Mouse (Mus musculus): ENCODE measurements around the gene Pde7b. TPM values are rescaled to one million over a fixed set of nuclear protein-coding genes. Genes with fewer than 3 reads are reported as not detected.

Gene Pde7b
- polyA plus RNA-seq, 1 experiment from 2014 or later = 1.3 TPM

- no peaks in the 10 kb centered on the region for H3K9me3 ChIP-seq (ENCODE audit: control insufficient read depth, low read length)
- no peak for DNase-seq (ENCODE audit: low spot score)
- no peaks in the 10 kb centered on the region for H3K27me3 ChIP-seq (replicated peaks; ENCODE audit: control insufficient read depth, insufficient read depth, low read length)
- 75% methylated on average over 3 of the region's 3 CpGs for WGBS
- no peaks in the 10 kb centered on the region for H3K36me3 ChIP-seq (ENCODE audit: control insufficient read depth, insufficient read depth, low read length)
- H3K4me1 ChIP-seq (replicated peaks; ENCODE audit: control insufficient read depth, insufficient read depth, low read length) = no peaks in the 10 kb centered on the region
- H3K4me2 ChIP-seq = no peak overlapping the region
- no peak overlapping the region for H3K9ac ChIP-seq (ENCODE audit: low read depth, low read length)
- H3K4me3 ChIP-seq (ENCODE audit: low read depth, low read length) = no peak overlapping the region
- no peak overlapping the region for H3K27ac ChIP-seq (ENCODE audit: low read depth, low read length)
- ATAC-seq (replicated peaks; ENCODE audit: low FRiP score) = no peak
Measured at GRCm38 (mm10) chr10:20459160-20459559, 265.7 kb downstream of the Pde7b start.

- no peak overlapping the region for H3K4me3 ChIP-seq (ENCODE audit: low read depth, low read length)
- no peaks in the 10 kb centered on the region for H3K9me3 ChIP-seq (ENCODE audit: control insufficient read depth, low read length)
- no peaks in the 10 kb centered on the region for H3K27me3 ChIP-seq (replicated peaks; ENCODE audit: control insufficient read depth, insufficient read depth, low read length)
- H3K9ac ChIP-seq (ENCODE audit: low read depth, low read length) = no peak overlapping the region
- ATAC-seq (replicated peaks; ENCODE audit: low FRiP score) (no peak), DNase-seq (ENCODE audit: low spot score) (no peak)
- H3K4me1 ChIP-seq (replicated peaks; ENCODE audit: control insufficient read depth, insufficient read depth, low read length) = no peaks in the 10 kb centered on the region
- no peaks in the 10 kb centered on the region for H3K36me3 ChIP-seq (ENCODE audit: control insufficient read depth, insufficient read depth, low read length)
- no peak overlapping the region for H3K27ac ChIP-seq (ENCODE audit: low read depth, low read length)
- H3K4me2 ChIP-seq = no peak overlapping the region
- 66% methylated on average over 6 of the region's 6 CpGs for WGBS
Measured at GRCm38 (mm10) chr10:20454387-20455065, 270.4 kb downstream of the Pde7b start.

GRCm38 (mm10) chr10:20437428-20437827 lies 287.4 kb downstream of the Pde7b start:
- H3K36me3 ChIP-seq (ENCODE audit: control insufficient read depth, insufficient read depth, low read length) = no peaks in the 10 kb centered on the region
- no peaks in the 10 kb centered on the region for H3K4me1 ChIP-seq (replicated peaks; ENCODE audit: control insufficient read depth, insufficient read depth, low read length)
- no peak for ATAC-seq (replicated peaks; ENCODE audit: low FRiP score)
- no peak overlapping the region for H3K4me2 ChIP-seq
- no peaks in the 10 kb centered on the region for H3K27me3 ChIP-seq (replicated peaks; ENCODE audit: control insufficient read depth, insufficient read depth, low read length)
- 67% methylated on average over 9 of the region's 9 CpGs for WGBS
- H3K27ac ChIP-seq (ENCODE audit: low read depth, low read length) = no peak overlapping the region
- DNase-seq (ENCODE audit: low spot score) = no peak
- no peak overlapping the region for H3K9ac ChIP-seq (ENCODE audit: low read depth, low read length)
- H3K9me3 ChIP-seq (ENCODE audit: control insufficient read depth, low read length) = no peaks in the 10 kb centered on the region
- no peak overlapping the region for H3K4me3 ChIP-seq (ENCODE audit: low read depth, low read length)

GRCm38 (mm10) chr10:20437021-20437420 lies 287.9 kb downstream of the Pde7b start:
- no peaks in the 10 kb centered on the region for H3K27me3 ChIP-seq (replicated peaks; ENCODE audit: control insufficient read depth, insufficient read depth, low read length)
- ATAC-seq (replicated peaks; ENCODE audit: low FRiP score) (no peak), DNase-seq (ENCODE audit: low spot score) (no peak)
- H3K9ac ChIP-seq (ENCODE audit: low read depth, low read length) = no peak overlapping the region
- no peaks in the 10 kb centered on the region for H3K4me1 ChIP-seq (replicated peaks; ENCODE audit: control insufficient read depth, insufficient read depth, low read length)
- H3K4me3 ChIP-seq (ENCODE audit: low read depth, low read length) = no peak overlapping the region
- no peak overlapping the region for H3K4me2 ChIP-seq
- 80% methylated on average over 2 of the region's 2 CpGs for WGBS
- no peaks in the 10 kb centered on the region for H3K36me3 ChIP-seq (ENCODE audit: control insufficient read depth, insufficient read depth, low read length)
- no peaks in the 10 kb centered on the region for H3K9me3 ChIP-seq (ENCODE audit: control insufficient read depth, low read length)
- H3K27ac ChIP-seq (ENCODE audit: low read depth, low read length) = no peak overlapping the region

- no peak overlapping the region for H3K27ac ChIP-seq (ENCODE audit: low read depth, low read length)
- H3K4me1 ChIP-seq (replicated peaks; ENCODE audit: control insufficient read depth, insufficient read depth, low read length) = no peaks in the 10 kb centered on the region
- no peaks in the 10 kb centered on the region for H3K36me3 ChIP-seq (ENCODE audit: control insufficient read depth, insufficient read depth, low read length)
- DNase-seq (ENCODE audit: low spot score) (no peak), ATAC-seq (replicated peaks; ENCODE audit: low FRiP score) (no peak)
- H3K9ac ChIP-seq (ENCODE audit: low read depth, low read length) = no peak overlapping the region
- H3K27me3 ChIP-seq (replicated peaks; ENCODE audit: control insufficient read depth, insufficient read depth, low read length) = no peaks in the 10 kb centered on the region
- H3K9me3 ChIP-seq (ENCODE audit: control insufficient read depth, low read length) = no peaks in the 10 kb centered on the region
- H3K4me2 ChIP-seq = no peak overlapping the region
- H3K4me3 ChIP-seq (ENCODE audit: low read depth, low read length) = no peak overlapping the region
- 81% methylated on average over 7 of the region's 7 CpGs for WGBS
Measured at GRCm38 (mm10) chr10:20435913-20436312, 289.0 kb downstream of the Pde7b start.

GRCm38 (mm10) chr10:20431336-20431735 lies 293.5 kb downstream of the Pde7b start:
- H3K4me2 ChIP-seq = no peak overlapping the region
- no peak overlapping the region for H3K4me3 ChIP-seq (ENCODE audit: low read depth, low read length)
- no peaks in the 10 kb centered on the region for H3K27me3 ChIP-seq (replicated peaks; ENCODE audit: control insufficient read depth, insufficient read depth, low read length)
- ATAC-seq (replicated peaks; ENCODE audit: low FRiP score) (no peak), DNase-seq (ENCODE audit: low spot score) (no peak)
- H3K4me1 ChIP-seq (replicated peaks; ENCODE audit: control insufficient read depth, insufficient read depth, low read length) = no peaks in the 10 kb centered on the region
- no peak overlapping the region for H3K27ac ChIP-seq (ENCODE audit: low read depth, low read length)
- H3K36me3 ChIP-seq (ENCODE audit: control insufficient read depth, insufficient read depth, low read length) = no peaks in the 10 kb centered on the region
- H3K9me3 ChIP-seq (ENCODE audit: control insufficient read depth, low read length) = no peaks in the 10 kb centered on the region
- 64% methylated on average over 12 of the region's 12 CpGs for WGBS
- no peak overlapping the region for H3K9ac ChIP-seq (ENCODE audit: low read depth, low read length)

- no peaks in the 10 kb centered on the region for H3K27me3 ChIP-seq (replicated peaks; ENCODE audit: control insufficient read depth, insufficient read depth, low read length)
- 83% methylated on average over 10 of the region's 10 CpGs for WGBS
- ATAC-seq (replicated peaks; ENCODE audit: low FRiP score) (no peak), DNase-seq (ENCODE audit: low spot score) (no peak)
- H3K9ac ChIP-seq (ENCODE audit: low read depth, low read length) = no peak overlapping the region
- no peak overlapping the region for H3K4me2 ChIP-seq
- H3K4me1 ChIP-seq (replicated peaks; ENCODE audit: control insufficient read depth, insufficient read depth, low read length) = no peaks in the 10 kb centered on the region
- no peak overlapping the region for H3K4me3 ChIP-seq (ENCODE audit: low read depth, low read length)
- no peaks in the 10 kb centered on the region for H3K9me3 ChIP-seq (ENCODE audit: control insufficient read depth, low read length)
- no peaks in the 10 kb centered on the region for H3K36me3 ChIP-seq (ENCODE audit: control insufficient read depth, insufficient read depth, low read length)
- H3K27ac ChIP-seq (ENCODE audit: low read depth, low read length) = no peak overlapping the region
Measured at GRCm38 (mm10) chr10:20421299-20421883, 303.5 kb downstream of the Pde7b start.

GRCm38 (mm10) chr10:20420296-20420695 lies 304.6 kb downstream of the Pde7b start:
- ATAC-seq (replicated peaks; ENCODE audit: low FRiP score) = no peak
- WGBS = 33% methylated on average over 7 of the region's 7 CpGs

GRCm38 (mm10) chr10:20418856-20419219 lies 306.0 kb downstream of the Pde7b start:
- Histone ChIP-seq H3K9ac (ENCODE audit: low read depth, low read length) (no peak overlapping the region), H3K36me3 (ENCODE audit: control insufficient read depth, insufficient read depth, low read length) (no peaks in the 10 kb centered on the region), H3K9me3 (ENCODE audit: control insufficient read depth, low read length) (no peaks in the 10 kb centered on the region), H3K4me2 (no peak overlapping the region), H3K27me3 (replicated peaks; ENCODE audit: control insufficient read depth, insufficient read depth, low read length) (no peaks in the 10 kb centered on the region), H3K4me3 (ENCODE audit: low read depth, low read length) (no peak overlapping the region), H3K4me1 (replicated peaks; ENCODE audit: control insufficient read depth, insufficient read depth, low read length) (no peaks in the 10 kb centered on the region), H3K27ac (ENCODE audit: low read depth, low read length) (no peak overlapping the region)
- DNase-seq (ENCODE audit: low spot score) (no peak), ATAC-seq (replicated peaks; ENCODE audit: low FRiP score) (no peak)
- WGBS = 81% methylated on average over 10 of the region's 10 CpGs

More at GRCm38 (mm10) chr10:20420296-20420695, 304.6 kb downstream of the Pde7b start:
- Histone ChIP-seq H3K4me2 (no peak overlapping the region), H3K4me1 (replicated peaks; ENCODE audit: control insufficient read depth, insufficient read depth, low read length) (no peaks in the 10 kb centered on the region), H3K27ac (ENCODE audit: low read depth, low read length) (no peak overlapping the region), H3K9me3 (ENCODE audit: control insufficient read depth, low read length) (no peaks in the 10 kb centered on the region), H3K4me3 (ENCODE audit: low read depth, low read length) (no peak overlapping the region), H3K9ac (ENCODE audit: low read depth, low read length) (no peak overlapping the region), H3K36me3 (ENCODE audit: control insufficient read depth, insufficient read depth, low read length) (no peaks in the 10 kb centered on the region), H3K27me3 (replicated peaks; ENCODE audit: control insufficient read depth, insufficient read depth, low read length) (no peaks in the 10 kb centered on the region)
- no peak for DNase-seq (ENCODE audit: low spot score)

Measured in liver, embryonic 11.5 days (tissue).